Mouse (Mus musculus): ENCODE data around the gene Zfp799.
A peak's percentile ranks its signal among the peaks of the same experiment; 100 is the strongest.

The Zfp799 gene

DNA sequence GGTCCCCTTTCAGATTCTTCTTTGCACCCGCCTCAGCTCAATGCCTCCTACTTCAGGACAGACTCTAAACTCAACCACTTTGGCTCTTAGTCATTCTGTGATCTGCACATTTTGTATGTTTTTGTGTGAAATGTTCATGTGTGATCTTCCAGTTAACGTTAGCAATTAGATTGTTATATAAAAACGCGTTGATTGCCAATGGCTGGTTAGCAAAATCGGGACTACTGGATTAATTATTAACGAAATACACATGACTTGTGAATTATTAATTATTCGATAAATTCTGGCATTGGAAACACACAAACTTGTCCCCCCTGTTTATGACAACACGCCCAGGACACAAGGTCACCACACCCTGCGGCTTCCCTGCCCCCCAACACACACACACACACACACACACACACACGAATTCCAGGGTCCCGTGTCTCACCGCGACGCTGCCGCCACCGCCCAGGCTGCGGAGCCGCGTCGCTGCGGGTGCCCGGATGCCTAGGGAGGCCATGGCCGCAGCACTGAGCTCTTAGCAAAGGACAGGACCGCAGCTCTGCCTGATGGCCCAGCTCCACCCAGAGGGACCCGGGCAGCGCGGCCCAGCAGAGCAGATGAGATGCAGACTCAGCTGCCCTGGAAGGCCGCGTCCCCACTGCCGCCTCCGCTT, 42.5 kb downstream of the Zfp799 start:
- DNase-seq (ENCODE audit: low spot score in 2 of 2), result peak in 1 of 2 experiments; percentile 29

DNA sequence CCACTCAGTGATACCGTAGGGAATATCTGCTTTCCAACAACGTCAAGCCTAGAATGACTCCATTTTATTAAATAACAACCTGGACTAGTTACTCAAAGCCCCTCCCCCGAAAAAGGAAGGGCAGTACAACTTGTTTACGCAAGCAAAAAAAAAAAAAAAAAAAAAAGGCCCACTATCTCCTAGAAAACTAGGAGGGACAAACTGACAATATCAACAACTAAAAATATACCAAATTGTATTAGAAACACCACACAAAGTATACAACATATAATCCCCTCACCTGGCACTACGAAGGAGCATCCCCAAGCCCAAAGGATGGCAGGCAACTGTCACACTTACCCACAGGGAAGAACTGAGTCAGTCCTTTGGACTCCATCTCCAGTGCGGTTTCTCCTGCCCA, 43.1 kb downstream of the Zfp799 start:
- DNase-seq (ENCODE audit: low spot score in 2 of 2), result no peak

DNA sequence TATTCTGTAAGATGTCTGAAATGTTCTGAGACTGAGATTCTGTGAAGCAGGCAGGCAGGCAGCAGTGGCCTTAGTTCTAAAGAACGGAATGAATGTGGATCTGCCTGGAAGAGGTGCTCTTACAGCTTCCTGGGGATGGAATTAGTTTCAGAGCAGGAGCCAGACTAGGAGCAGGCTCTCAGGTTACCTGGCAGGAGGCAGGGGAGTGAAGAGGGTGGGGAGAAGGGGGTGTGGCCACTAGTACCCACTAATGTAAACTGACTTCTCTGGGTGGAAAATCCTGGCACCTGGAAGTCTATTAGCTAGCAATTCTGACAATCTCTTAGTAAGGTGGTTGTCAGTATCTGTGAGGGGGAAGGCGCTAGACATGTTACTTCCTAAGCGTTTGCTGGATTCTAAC, 44.4 kb downstream of the Zfp799 start:
- DNase-seq (ENCODE audit: low spot score in 2 of 2), result no peak

DNA sequence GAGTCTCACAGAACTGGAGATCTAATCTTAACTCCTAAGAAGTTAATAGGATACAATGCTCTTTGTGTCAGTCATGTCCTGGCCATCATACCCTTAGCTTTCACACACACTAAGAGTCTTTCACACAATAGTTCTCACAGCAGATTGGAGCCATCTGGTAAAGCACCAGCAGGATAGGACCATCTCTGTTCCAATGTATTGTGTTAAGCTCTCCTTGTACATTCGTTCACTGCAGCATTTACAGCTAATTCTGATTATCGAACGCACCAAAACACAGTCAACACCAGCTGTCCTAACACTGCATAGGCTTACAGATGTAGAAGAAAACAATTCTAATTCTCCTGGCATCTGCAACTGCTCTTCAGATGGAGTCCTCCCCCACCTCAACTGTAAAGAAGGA, 52.5 kb downstream of the Zfp799 start:
- DNase-seq (ENCODE audit: low spot score in 2 of 2), result no peak

DNA sequence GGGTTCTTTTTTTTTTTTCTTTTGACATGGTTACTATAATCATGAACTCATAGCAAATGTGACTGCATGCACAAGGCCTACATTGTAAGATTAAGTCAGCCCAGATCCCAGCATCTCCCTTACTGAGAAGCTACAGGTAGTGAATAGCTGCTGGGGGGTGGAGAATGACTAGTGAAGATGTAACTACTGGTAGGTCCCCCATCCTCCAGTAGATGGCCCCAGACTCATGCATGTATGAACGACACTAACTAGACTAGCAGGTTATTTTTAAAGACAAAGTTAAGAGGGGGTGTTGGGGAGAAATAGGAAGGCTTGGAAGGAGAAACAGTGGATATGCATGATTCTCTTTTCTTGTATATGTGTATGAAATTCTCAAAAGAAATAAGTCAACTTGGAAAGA, 58.8 kb downstream of the Zfp799 start:
- DNase-seq (ENCODE audit: low spot score in 2 of 2), result no peak

DNA sequence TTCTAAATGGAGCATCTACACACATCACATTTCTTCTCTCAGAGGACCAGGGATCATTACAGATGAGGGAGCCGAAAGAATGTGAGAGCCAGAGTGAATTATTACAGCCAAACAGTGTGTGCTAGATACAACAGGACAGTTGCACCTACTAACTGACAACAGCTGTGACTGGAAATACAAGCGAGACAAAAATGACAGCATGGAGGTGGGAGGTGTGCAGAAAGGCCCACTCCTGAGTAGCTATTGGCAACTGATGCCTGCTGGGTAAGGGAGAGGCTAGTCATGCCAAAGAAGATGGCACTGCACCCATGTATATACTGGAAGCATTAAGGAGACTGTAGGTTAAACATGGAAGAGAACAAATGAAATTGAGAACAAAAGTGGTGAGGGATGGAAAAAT, 63.6 kb downstream of the Zfp799 start:
- DNase-seq (ENCODE audit: low spot score in 2 of 2), result no peak

Data from cerebellum, postnatal 4 days (tissue).